Mouse (Mus musculus): ENCODE measurements around the gene Bcat1.

GRCm38 (mm10) chr6:145037626-145038025 is 38.4 kb downstream of the Bcat1 start:
- no peak for TF ChIP-seq CTCF (IDR thresholded peaks at IDR 0.05; ENCODE audit: extremely low read depth, insufficient read depth, low read length)
- no peak for TF ChIP-seq POLR2A (IDR thresholded peaks at IDR 0.05; ENCODE audit: extremely low read depth, insufficient read depth, low read length)

All from cortical plate, adult 2 months (tissue).